Mouse (Mus musculus): Measurements from ENCODE around the gene Rad9a.

The Rad9a gene

DNA sequence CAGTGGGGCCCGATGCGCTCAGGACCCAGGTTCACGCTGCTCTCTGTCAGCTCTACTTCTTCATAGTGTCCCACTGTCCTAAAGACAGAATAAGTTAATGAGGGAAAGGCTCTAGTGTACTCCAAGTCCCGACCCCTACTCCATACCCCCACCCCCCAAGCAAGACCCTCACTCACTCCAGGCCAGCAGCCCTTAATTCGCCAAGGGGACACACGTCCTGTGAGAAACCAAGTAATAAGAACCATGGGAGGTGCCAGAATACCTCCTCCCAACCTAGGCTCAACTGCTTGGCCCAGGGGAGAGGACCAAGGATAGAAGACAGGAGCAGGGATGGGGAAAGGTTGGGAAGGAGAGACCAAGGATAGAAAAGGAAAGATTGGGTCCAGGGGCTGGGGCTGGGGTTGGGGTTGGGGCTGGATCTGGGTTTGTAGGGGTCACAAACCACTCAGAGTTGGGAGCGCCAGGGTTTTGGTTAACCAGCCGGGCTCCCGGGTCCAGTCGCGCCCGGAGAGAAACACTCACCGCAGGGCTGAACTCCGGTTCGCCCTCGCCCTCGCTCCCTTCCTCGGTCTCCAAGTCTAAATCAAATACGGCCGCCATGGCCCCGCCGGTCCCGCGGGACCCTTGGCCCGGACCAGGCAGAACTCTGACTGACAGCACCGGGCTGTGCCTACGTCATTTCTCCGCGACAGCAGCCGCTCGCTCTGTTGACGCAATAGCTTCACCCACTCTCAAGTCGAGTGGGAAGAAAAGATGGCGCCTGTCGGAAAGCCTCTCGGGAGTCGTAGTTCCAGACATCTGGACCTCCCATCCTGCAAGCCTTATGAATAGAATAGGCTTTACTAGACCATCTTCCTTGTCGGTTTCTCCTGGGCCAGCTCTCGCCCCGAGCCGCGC lies 38.6 kb downstream of the Rad9a start, which contains the start of gene Rps6kb2:
Gene Rps6kb2 (minus strand): TSS at position 709 of the 897 bp plus-strand sequence.
- DNase-seq, result peak; percentile 97 to 98

DNA sequence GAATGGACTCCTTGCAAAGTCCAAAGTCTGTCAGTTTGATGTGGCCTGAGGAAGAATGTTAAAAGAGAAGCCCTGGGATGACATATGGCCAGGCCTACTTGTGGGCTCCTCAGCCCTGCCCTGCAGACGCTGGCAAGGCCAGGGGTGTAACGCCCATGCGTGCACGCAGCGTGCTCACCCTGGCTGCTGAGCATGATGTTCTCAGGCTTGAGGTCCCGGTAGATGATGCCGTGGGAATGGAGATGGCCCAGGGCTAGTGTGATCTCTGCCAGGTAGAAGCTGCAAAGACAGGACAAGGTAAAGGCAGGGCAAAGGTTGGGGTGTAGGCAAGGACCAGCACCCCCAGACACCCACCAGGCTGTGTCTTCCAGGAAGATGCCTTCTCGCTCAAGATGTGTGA lies 42.4 kb downstream of the Rad9a start:
- DNase-seq, result no peak

DNA sequence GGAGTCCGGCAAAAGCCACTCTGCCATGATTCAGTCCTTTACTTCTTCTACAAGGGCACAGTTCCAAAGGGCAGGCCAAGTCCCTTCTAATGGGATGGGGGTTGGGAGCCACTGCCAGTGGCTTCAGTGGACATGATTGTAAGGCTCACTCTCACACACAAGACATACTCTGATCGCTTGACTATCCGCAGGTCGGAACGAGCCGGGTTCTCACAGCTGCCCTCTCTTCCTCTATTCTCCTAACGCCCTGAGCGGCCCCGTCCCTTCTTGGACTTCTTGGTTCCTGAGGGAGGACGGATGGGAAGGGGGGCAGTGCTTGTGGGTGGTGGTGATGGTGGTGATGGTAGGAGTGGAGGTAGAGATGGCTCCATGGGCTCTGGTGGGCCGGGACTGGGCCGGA lies 44.7 kb downstream of the Rad9a start:
- DNase-seq, result no peak

- peak in 1 of 2 experiments; percentile 19 for DNase-seq
Observed at GRCm38 (mm10) chr19:4156073-4156579, 45.3 kb downstream of the Rad9a start.

DNA sequence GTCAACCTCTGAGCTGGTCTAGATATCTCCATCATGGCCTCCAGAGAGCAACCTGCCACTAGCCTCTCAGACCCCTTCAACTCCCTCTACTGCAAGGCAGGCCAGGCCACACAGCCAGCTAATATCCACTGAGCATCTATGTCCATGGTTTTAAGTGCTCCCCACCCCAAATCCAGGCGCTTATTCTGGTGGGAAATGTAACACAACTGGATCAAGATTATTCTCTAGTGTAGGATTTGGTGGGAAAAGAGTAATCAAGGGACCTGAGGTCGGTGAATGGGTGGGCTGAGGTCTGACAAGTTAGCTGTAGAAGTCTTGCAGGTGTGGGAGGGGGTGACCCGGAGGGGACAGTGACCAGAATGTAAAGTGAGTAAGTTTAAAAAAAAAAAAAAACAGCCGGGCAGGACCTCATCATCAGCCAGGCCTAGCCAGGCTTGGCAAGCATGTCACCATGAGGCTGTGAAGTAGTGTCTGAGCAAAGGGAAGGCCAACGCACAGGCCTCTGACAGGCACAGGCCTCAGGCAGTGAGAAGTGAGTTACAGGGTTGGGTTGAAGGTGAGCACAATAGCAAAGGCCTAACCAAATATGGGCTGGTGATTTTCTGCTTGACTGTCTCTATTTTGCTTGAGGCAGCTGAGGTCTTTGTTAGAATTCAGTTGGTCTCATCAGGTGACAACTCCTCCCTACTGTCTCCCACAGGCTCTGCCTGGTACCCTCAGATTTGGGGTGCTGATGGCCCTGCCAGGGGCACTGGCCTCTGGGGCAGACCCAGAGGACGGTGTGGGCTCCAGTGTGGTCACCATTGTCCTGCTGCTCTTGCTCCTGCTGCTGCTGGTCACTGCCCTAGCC lies 46.0 kb downstream of the Rad9a start:
- no peak for DNase-seq

DNA sequence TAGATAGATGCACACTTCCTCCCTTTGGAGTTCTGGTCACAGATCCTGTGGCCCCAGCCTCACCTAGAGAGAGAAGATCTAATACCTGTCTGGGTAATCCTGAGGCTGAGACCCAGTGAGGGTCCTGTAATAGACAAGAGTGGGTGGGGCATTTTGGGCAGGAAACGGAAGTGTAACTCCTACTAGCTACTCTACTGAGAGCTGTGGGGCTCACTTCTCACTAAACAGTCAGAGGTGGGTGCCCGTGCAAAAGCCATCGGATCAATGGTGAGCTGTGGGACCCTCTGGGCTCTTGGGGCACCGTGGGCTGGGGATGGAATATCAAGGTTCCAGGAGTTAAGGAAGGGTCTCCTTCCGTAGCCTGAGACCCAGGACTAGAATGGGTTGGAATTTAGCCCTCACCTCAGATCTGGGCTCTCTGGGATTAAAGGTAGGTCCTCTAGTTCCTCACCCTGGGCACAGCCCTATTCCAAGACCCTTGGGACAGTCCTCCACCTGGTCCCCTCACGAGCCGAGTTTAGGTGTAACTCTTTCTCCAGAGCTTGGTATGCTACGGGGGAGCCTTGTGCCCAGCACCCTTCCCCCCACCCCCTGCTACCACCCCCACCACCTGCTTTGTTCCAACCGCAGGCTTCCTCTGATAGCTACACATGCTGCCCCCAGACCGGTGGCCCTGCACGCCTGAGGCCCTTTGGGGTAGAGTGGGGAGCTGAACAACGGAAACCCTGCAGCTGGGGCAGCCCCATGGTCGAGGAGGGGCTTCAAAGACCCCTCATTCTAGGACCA lies 46.8 kb downstream of the Rad9a start:
- peak in 1 of 2 experiments; percentile 17 for DNase-seq

DNA sequence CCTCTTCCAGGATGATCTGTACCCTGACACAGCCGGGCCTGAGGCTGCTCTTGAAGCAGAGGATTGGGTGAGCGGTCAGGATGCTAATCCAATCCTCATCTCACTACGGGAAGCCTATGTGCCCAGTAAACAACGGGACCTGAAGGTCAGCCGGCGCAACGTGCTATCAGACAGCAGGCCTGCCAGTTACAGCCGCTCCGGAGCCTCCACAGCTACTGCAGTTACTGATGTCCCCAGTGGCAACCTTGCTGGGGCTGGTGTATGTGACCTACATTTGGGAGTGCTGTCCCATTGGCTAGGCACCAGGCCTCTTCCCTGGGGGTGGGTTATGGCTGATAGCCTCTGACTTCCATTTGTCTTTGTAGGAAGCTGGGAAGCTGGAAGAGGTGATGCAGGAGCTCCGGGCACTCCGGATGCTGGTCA lies 48.2 kb downstream of the Rad9a start, which contains the start of gene Ptprcap:
Gene Ptprcap (plus strand): TSS at position 373 of the 423 bp plus-strand sequence.
- DNase-seq, result peak; percentile 68 to 78

DNA sequence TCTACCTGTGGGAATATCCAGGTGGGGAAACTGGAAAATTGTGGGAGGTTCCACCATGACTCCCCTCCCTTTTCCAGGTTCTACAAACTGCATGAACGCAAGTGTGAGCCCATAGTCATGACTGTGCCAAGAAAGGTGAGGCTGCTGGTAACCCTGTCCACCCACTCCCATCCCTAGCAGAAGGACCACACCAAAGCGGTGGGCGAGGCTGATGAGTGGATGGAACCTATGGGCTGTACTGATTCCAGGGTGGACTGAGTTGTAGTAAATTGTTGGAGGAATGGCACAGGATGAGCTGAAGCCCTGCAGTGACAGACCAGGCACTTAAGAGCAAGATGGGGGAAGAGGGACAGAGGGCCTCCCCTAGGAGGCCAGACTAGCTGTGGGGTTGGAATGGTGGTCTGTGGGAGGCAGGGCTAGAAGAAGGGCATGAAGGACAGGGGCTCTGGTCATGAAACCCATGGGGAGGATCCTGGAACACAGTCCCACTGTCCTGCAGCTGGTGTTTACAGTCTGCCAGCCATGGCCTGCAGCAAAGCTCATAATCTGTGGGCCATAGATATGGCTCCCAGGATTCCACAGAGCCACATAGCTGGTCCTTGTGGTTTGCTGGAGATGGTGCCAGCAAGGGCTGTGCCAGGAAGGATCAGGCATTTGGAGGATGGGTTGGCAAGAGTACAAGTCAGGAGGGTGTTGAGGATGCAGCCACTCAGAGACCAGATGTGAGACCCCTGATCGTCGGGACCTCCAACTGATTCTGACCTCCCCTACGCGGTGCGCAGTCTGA lies 48.8 kb downstream of the Rad9a start:
- DNase-seq, result peak; percentile 61 to 68

- DNase-seq, result no peak
Observed at GRCm38 (mm10) chr19:4151898-4152297, 49.6 kb downstream of the Rad9a start.

GRCm38 (mm10) chr19:4151488-4151860 lies 50.0 kb downstream of the Rad9a start:
- no peak for DNase-seq

DNA sequence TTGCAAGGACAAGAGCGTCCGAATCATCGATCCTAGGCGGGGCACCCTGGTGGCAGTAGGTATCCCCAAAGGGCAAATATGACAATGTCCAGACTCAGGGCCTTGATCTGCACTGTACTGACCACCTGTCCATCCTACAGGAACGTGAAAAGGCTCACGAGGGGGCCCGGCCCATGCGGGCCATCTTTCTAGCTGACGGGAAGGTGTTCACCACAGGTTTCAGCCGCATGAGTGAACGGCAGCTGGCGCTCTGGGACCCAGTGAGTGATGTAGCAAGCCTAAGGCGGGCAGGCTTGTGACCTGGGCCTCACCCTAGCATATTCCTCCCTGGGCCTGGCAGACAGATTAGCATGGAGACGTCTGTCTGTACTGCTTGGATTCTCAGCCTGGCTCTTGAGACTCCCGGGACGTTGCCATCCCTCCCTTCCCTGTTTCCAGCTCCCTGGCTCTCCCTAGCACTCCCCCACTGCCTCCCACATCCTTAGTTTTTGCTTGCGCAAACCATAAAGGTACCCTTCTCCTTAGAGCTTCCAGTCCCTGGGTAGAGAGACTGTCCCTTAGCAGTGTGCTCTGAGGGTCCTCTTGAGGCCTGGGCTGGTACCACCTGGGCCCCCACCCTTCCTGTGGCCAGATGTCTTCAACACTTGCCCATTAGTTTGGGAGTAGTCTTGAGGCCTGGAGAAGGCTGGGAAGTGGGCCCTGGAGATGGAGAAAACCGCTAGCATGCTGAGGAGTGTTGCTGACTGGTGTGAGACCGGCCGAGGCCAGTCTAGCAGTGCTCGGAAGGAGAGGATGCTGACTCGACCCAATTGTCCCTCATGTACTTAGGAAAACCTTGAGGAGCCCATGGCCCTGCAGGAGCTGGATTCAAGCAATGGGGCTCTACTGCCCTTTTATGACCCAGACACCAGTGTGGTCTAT lies 50.6 kb downstream of the Rad9a start:
- no peak for DNase-seq

- no peak for DNase-seq
Observed at GRCm38 (mm10) chr19:4149764-4150461, 51.5 kb downstream of the Rad9a start.

DNA sequence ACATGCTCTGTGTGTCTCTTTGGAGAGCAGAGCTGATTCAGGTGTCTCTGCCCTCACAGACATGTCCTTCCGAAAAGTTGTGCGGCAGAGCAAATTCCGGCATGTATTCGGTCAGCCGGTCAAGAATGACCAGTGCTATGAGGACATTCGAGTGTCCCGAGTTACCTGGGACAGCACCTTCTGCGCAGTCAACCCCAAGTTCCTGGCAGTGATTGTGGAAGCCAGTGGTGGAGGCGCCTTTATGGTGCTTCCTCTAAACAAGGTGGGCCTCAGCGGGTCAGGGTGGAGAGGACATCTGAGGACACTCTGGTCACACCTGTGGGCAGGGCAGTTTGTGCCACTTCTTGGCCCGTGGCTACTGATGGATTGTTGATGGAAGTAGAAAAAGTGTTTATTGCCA lies 52.2 kb downstream of the Rad9a start:
- no peak for DNase-seq

DNA sequence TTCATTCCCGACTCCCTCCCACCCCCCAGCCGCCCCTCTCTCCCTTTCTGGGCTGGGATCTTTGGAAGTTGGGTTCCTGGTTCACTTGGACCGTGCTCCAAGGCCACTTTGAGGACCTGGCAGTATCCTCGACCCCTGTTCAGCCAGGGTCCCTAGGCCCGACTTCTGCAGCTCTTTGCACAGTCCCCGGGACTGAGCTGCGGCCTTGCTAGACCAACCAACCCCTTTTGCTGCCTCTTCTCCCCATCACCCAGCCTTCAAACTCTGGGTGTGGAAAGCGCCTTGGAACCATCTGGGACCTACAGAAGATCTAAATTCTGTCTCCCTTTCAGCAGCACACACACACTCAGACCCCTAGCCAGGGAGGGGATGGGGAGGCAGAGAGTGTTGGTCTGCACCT lies 52.6 kb downstream of the Rad9a start:
- DNase-seq, result no peak

GRCm38 (mm10) chr19:4148491-4148806 lies 53.0 kb downstream of the Rad9a start, which contains the start of gene Coro1b:
Gene Coro1b, plus strand, starts transcription at chr19:4148619.
- DNase-seq, result peak; percentile 98 to 99

GRCm38 (mm10) chr19:4147782-4148490 lies 53.5 kb downstream of the Rad9a start:
- DNase-seq, result peak in 1 of 2 experiments; percentile 13

GRCm38 (mm10) chr19:4147022-4147405 lies 54.4 kb downstream of the Rad9a start:
- DNase-seq, result no peak

DNA sequence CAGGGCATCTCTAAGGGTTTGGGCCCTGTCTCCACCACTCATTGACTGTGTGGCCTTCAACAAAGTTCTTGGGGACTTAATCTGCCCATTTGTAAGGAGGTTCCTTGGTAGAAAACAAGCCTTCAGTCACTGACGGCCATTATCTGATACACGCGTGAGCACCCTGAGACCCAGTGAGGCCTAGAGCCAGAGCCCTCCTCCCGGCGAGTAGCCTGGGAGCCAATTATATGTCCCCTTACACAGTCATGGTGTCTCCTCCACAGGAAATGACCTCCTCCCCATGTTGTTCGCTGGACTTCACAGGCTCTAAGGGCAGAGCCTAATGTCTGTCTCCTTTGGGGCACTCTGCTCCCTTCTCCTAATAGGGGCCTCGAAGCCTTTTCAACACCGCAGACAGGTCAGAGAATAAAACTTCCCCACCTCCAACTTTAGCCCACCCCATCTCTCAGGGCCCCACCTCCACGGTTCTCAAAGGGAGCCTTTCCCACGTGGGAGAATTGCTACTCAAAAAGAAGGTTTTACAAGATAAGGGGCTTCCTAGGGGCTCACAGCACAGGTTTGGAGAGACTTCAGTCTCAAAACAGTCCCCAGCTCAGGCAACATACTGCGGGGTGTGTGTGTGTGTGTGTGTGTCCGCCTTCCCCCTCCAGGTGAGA lies 55.0 kb downstream of the Rad9a start:
- no peak for DNase-seq

DNA sequence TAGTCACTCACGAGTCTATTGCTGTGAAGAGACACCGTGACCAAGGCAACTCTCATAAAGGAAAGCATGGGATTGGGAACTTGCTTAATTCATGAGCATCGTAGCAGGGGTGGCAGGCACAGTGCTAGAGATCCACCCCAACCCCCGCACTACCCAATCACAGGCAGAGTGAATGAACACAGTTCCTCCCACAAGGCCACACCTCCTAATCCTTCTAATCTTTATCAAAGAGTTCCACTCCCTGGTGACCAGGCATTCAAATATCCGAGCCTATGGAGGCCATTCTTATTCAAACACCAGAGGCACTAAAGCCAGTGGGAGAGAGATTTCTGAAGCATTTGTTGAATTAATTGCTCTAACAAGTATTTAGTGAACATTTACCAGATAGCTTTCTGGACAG lies 55.5 kb downstream of the Rad9a start:
- no peak for DNase-seq
